Mouse (Mus musculus) testis, adult 2 months (tissue): ENCODE data around the gene Dtnbp1.

Experiments
- CTCF ChIP-seq: fragments of 200-500 bp; IDR thresholded peaks from 2 replicates; pipeline ENCODE4 v1.5.1; 2012; ENCODE audit warnings: low read depth, mild to moderate bottlenecking, inconsistent platforms, low read length, moderate library complexity; ENCODE audit not compliant: control insufficient read depth, insufficient read depth, insufficient replicate concordance
- POLR2A ChIP-seq: fragments of 200-500 bp; IDR thresholded peaks from 2 replicates; pipeline ENCODE4 v1.6.1; 2012; ENCODE audit warnings: low read depth, mild to moderate bottlenecking, inconsistent platforms, low read length, moderate library complexity; ENCODE audit not compliant: control insufficient read depth

GRCm38 (mm10) chr13:44925173-44925572 lies 76.8 kb downstream of the Dtnbp1 start:
- TF ChIP-seq CTCF (no peak), POLR2A (no peak)
